Mouse (Mus musculus) lung, adult 2 months (tissue): ENCODE measurements at regions not wholly inside any gene's neighbourhood (a gene's known extent, or its start where the extent isn't known, plus 50 kb on each side); places are given as distances from the start of the nearest gene placed in this dataset.

ENCODE experiments used
- DNase-seq: peaks from one replicate; pipeline ENCODE4 v3.0.0; 2022
- H3K4me1 ChIP-seq: fragments of 200-500 bp; 2 replicates; pipeline ENCODE4 v1.6.1; 2011; ENCODE audit warnings: low read length; ENCODE audit not compliant: control insufficient read depth, insufficient read depth
- H3K4me3 ChIP-seq: fragments of 200-500 bp; replicated peaks from 2 replicates; pipeline ENCODE3; 2011; ENCODE audit warnings: low read depth, mild to moderate bottlenecking, control low read depth, low read length; ENCODE audit errors: extremely low read depth
- CTCF ChIP-seq: fragments of 200-500 bp; IDR thresholded peaks from 2 replicates; pipeline ENCODE4 v1.5.1; 2011; ENCODE audit warnings: mild to moderate bottlenecking, low read length, control low read depth; ENCODE audit not compliant: insufficient read depth
- POLR2A ChIP-seq: fragments of 200-500 bp; IDR thresholded peaks from 2 replicates; pipeline ENCODE4 v1.6.1; 2011; ENCODE audit warnings: low read depth, mild to moderate bottlenecking, control low read depth, low read length, borderline replicate concordance; ENCODE audit errors: extremely low read depth
- WGBS: fragments of 180-500 bp; shearing (Covaris S2); methylation state at CpG from one replicate; pipeline ENCODE4 v1.1.7; 2018; 5-methylcytosine and 5-hydroxymethylcytosine counted together

- Histone ChIP-seq H3K4me3 (no peak overlapping the region), H3K4me1 (no peaks in the 10 kb centered on the region)
- TF ChIP-seq POLR2A = no peak
- TF ChIP-seq CTCF = no peak
- WGBS = 41% methylated on average over 4 of the region's 4 CpGs
- no peak for DNase-seq
These were observed 149.7 kb upstream of the Serpine2 start for GRCm38 (mm10) chr1:80010724-80011123.

GRCm38 (mm10) chr1:79999081-79999480, 138.1 kb upstream of the Serpine2 start:
- peak; percentile 7 for DNase-seq
- WGBS = 62% methylated on average over 11 of the region's 11 CpGs
- no peak overlapping the region for H3K4me3 ChIP-seq
- H3K4me1 ChIP-seq = no peaks in the 10 kb centered on the region
- TF ChIP-seq CTCF (peak; percentile 78), POLR2A (no peak)

- no peaks in the 10 kb centered on the region for H3K4me1 ChIP-seq
- no peak for DNase-seq
- TF ChIP-seq CTCF = no peak
- no peak for TF ChIP-seq POLR2A
- no peak overlapping the region for H3K4me3 ChIP-seq
- WGBS = 94% methylated on average over 10 of the region's 10 CpGs
These were observed 136.9 kb upstream of the Serpine2 start for GRCm38 (mm10) chr1:79997911-79998310.

- no peak overlapping the region for H3K4me3 ChIP-seq
- TF ChIP-seq CTCF (no peak), POLR2A (no peak)
- 92% methylated on average over 6 of the region's 6 CpGs for WGBS
- H3K4me1 ChIP-seq = no peaks in the 10 kb centered on the region
- no peak for DNase-seq
These were observed 136.5 kb upstream of the Serpine2 start for GRCm38 (mm10) chr1:79997456-79997855.

GRCm38 (mm10) chr1:79984721-79985120, 123.7 kb upstream of the Serpine2 start:
- H3K4me1 ChIP-seq = no peaks in the 10 kb centered on the region
- TF ChIP-seq POLR2A (no peak), CTCF (no peak)
- no peak overlapping the region for H3K4me3 ChIP-seq
- WGBS = 70% methylated on average over 3 of the region's 3 CpGs
- no peak for DNase-seq

- no peak for TF ChIP-seq POLR2A
- TF ChIP-seq CTCF = no peak
- no peaks in the 10 kb centered on the region for H3K4me1 ChIP-seq
- H3K4me3 ChIP-seq = no peak overlapping the region
- 82% methylated on average over 13 of the region's 13 CpGs for whole genome bisulfite sequencing
- DNase-seq = no peak
These were observed 121.8 kb upstream of the Serpine2 start for GRCm38 (mm10) chr1:79982678-79983280.

GRCm38 (mm10) chr1:79979863-79980262, 118.9 kb upstream of the Serpine2 start:
- no peaks in the 10 kb centered on the region for H3K4me1 ChIP-seq
- TF ChIP-seq POLR2A (no peak), CTCF (no peak)
- WGBS = 38% methylated on average over 6 of the region's 6 CpGs
- no peak overlapping the region for H3K4me3 ChIP-seq
- DNase-seq = no peak

- no peak overlapping the region for H3K4me3 ChIP-seq
- no peak for TF ChIP-seq POLR2A
- TF ChIP-seq CTCF = no peak
- DNase-seq = no peak
- H3K4me1 ChIP-seq = no peaks in the 10 kb centered on the region
- WGBS = 66% methylated on average over 5 of the region's 5 CpGs
These were observed 117.2 kb upstream of the Serpine2 start for GRCm38 (mm10) chr1:79978156-79978555.

- 5% methylated on average over 1 of the region's 1 CpGs for WGBS
- TF ChIP-seq POLR2A = no peak
- no peak for TF ChIP-seq CTCF
- H3K4me1 ChIP-seq = no peaks in the 10 kb centered on the region
- no peak overlapping the region for H3K4me3 ChIP-seq
- no peak for DNase-seq
These were observed 95.1 kb upstream of the Serpine2 start for GRCm38 (mm10) chr1:79956121-79956520.

GRCm38 (mm10) chr1:79944231-79944630, 83.3 kb upstream of the Serpine2 start:
- no peak overlapping the region for H3K4me3 ChIP-seq
- TF ChIP-seq CTCF (no peak), POLR2A (no peak)
- WGBS = 40% methylated on average over 4 of the region's 4 CpGs
- no peak for DNase-seq
- no peaks in the 10 kb centered on the region for H3K4me1 ChIP-seq
